Mouse (Mus musculus) hindbrain, embryonic 16.5 days (tissue): Measurements from ENCODE around the gene Pip5k1c. TPM values are rescaled to one million over a fixed set of nuclear protein-coding genes. Genes with fewer than 3 reads are reported as not detected.
A peak's percentile ranks its signal among the peaks of the same experiment; 100 is the strongest.

Source experiments
- ATAC-seq: fragments of 200-750 bp; cut with Nextera tagmentation; 2 replicates; pipeline ENCODE4 v1.8.0; 2017; ENCODE audit warnings: moderate TSS enrichment, moderate library complexity
- H3K27ac ChIP-seq: fragments of 300-500 bp; sonication (generic); 2 replicates; pipeline ENCODE4 v1.5.1; 2014; ENCODE audit warnings: low read depth, mild to moderate bottlenecking, control low read depth, low read length, moderate library complexity
- H3K27me3 ChIP-seq: fragments of 300-500 bp; sonication (generic); replicated peaks from 2 replicates; pipeline ENCODE4 v1.6.1; 2014; ENCODE audit warnings: low read length; ENCODE audit not compliant: control insufficient read depth, insufficient read depth
- H3K36me3 ChIP-seq: fragments of 300-500 bp; sonication (generic); 2 replicates; pipeline ENCODE4 v1.6.1; 2014; ENCODE audit warnings: mild to moderate bottlenecking, low read length, moderate library complexity, mixed read lengths; ENCODE audit not compliant: control insufficient read depth, insufficient read depth
- H3K4me1 ChIP-seq: fragments of 300-500 bp; sonication (generic); 2 replicates; pipeline ENCODE4 v1.6.1; 2014; ENCODE audit warnings: low read depth, low read length; ENCODE audit not compliant: control insufficient read depth, insufficient read depth
- H3K4me2 ChIP-seq: fragments of 300-500 bp; sonication (generic); 2 replicates; pipeline ENCODE4 v1.6.1; 2014; ENCODE audit warnings: mild to moderate bottlenecking, low read length, control low read depth, moderate library complexity
- H3K4me3 ChIP-seq: fragments of 300-500 bp; sonication (generic); 2 replicates; pipeline ENCODE4 v1.5.1; 2014; ENCODE audit warnings: mild to moderate bottlenecking, low read length, control low read depth, moderate library complexity
- H3K9ac ChIP-seq: fragments of 300-500 bp; sonication (generic); 2 replicates; pipeline ENCODE4 v1.6.1; 2014; ENCODE audit warnings: low read depth, mild to moderate bottlenecking, control low read depth, low read length, moderate library complexity
- H3K9me3 ChIP-seq: fragments of 300-500 bp; sonication (generic); 2 replicates; pipeline ENCODE4 v1.6.1; 2014; ENCODE audit warnings: mild to moderate bottlenecking, low read length, moderate library complexity; ENCODE audit not compliant: control insufficient read depth
- WGBS: fragments of 180-500 bp; shearing (Covaris S2); extraction: QIAGEN DNeasy Blood & Tissue Kit; methylation state at CpG from one replicate; pipeline ENCODE4 v1.1.7; 2014; 5-methylcytosine and 5-hydroxymethylcytosine counted together
- microRNA-seq: library from miRNA; unstranded; fragments of <30 nt; microRNA quantifications from one replicate; pipeline ENCODE4, GENCODE M21; 2017
- polyA plus RNA-seq: library from polyadenylated mRNA; unstranded; fragments of >200 nt; fragmentation: Nextera tagmentation; extraction: Ambion mirVana; gene quantifications from 2 replicates; pipeline ENCODE4 v1.2.1, GENCODE M21; 2015

Gene Pip5k1c
- polyA plus RNA-seq, 1 experiment from 2014 or later, result 128 TPM

DNA sequence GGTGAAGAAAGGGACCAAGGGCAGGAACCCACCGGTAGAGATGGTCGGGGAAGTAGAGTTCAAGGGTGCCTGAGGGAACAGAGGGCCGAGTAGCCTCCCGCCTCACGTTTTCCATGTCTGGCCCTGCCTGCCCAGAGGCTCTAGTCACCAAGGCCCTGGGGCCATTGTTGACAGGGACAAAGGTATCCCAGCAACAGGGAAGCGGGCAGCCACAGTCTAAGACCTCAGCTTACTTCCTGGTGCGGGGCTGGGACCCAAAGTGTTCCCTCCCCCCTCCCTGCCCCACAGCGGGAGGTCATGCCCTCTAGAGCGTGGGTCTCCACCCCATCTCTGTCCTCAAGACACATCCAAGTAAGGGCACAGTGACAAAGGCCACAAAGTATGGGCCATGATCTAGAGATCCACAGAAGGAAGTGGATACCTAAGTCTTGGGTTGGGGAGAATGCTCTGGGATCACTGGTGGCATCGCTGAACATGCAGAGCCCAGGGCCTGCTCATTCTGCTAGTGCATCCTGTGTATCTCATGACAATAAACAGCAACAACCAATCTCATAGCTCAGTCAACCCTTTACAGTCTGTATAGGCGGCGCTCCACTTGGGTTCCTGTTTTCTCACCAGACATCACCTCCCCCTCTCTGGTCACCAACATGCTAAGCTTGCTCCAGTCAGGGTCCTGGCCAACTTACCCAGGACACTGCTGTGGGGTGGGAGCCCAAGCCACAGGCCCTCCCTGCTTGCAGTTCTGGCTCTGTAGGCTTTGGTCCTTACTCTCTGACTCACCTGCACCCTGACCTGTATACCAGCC lies 73.1 kb downstream of the Pip5k1c start, which contains the start of gene 4930404N11Rik:
4930404N11Rik (minus strand) TSS at position 145 of the 805 bp plus-strand sequence.
- no peak within 1 kb of the TSS for H3K9ac ChIP-seq
- ATAC-seq, result no peak

DNA sequence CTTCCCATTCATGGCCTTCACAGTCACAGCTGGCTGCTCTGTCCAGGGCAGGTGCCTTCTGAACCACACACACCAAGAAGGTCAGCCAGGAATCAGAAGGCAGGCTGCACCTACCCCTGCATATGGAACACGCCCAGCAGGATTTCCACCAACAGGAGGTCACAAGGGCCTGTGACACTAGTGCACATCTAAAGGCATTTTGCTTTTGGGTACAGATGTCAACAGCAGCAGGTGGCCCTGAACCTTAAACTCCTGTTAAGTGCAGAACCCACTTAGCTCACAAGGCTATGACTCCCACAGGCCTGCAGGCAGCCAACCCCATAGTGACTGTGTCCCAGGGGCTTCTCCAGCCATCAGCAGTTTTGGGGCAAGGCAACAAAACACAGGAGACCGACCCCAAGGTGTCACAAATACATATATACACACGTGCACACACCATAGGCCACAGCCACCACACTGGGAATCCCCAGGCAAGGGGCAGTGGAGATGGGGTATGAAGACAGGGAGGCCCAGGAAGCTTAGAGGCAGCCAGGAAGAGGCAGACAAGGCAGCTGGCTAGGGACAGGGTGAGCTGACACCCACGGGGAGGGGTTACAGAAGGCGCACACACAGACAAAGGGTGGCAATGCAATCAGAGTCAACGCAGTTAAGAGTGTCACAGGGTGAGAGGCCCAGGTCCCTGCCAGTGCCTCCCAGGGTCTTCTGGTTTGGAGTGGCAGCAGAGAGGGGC lies 73.9 kb downstream of the Pip5k1c start:
- Histone ChIP-seq H3K4me2 (no peak overlapping the region), H3K4me1 (peaks cover 10% of the 10 kb centered on the region), H3K36me3 (peaks cover 40% of the 10 kb centered on the region), H3K27ac (no peak overlapping the region), H3K4me3 (no peak overlapping the region), H3K9ac (no peak overlapping the region), H3K9me3 (no peaks in the 10 kb centered on the region), H3K27me3 (peaks cover 10% of the 10 kb centered on the region)
- WGBS, result 78% methylated on average over 5 of the region's 6 CpGs
- no peak for ATAC-seq

More for the DNA sequence above, 73.1 kb downstream of the Pip5k1c start, which contains the start of gene 4930404N11Rik:
- Histone ChIP-seq H3K36me3 (peaks cover 40% of the 10 kb centered on the region), H3K4me2 (peak within 1 kb of the TSS; percentile 50), H3K27ac (no peak within 1 kb of the TSS), H3K9me3 (no peaks in the 10 kb centered on the region), H3K4me1 (peaks cover 10% of the 10 kb centered on the region), H3K27me3 (peaks cover 10% of the 10 kb centered on the region), H3K4me3 (no peak within 1 kb of the TSS)
- 23% methylated on average over 12 of the region's 12 CpGs for WGBS

DNA sequence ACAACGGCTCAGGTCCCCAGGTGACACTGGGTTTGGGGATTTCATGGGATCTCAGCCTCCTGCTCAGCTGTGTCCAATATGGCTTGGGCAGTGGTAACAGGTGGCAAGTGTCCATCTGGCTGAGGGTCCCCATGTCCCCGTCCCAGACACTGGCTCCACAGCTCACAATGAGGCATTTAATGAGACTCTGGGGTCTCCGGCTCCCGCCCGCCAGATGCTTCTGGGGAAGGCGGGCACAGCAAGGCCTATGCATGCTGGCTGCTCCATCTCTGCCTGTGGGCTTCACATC lies 74.4 kb downstream of the Pip5k1c start:
- Histone ChIP-seq H3K9ac (no peak overlapping the region), H3K4me1 (peaks cover 10% of the 10 kb centered on the region), H3K27me3 (peaks cover 8% of the 10 kb centered on the region), H3K4me3 (no peak overlapping the region), H3K4me2 (no peak overlapping the region), H3K36me3 (peaks cover 37% of the 10 kb centered on the region), H3K27ac (no peak overlapping the region), H3K9me3 (no peaks in the 10 kb centered on the region)
- WGBS, result 52% methylated on average over 6 of the region's 6 CpGs
- ATAC-seq, result no peak

Small RNAs within 50 kb of the gene (microRNA-seq; reads per million reads assigned to microRNA genes)
- gene Mir3057, result 8.3 reads per million, percentile 25 among the genes with 10 or more reads in this experiment

Other genes with a start within 250 kb of the Pip5k1c start
- gene Sgta, start 232.8 kb upstream of the Pip5k1c start, polyA plus RNA-seq, result 334 and 346 TPM in 2 replicates
- gene Thop1, start 222.9 kb upstream of the Pip5k1c start, polyA plus RNA-seq, result 49.8 and 53.5 TPM in 2 replicates
- gene Creb3l3, start 194.1 kb upstream of the Pip5k1c start, polyA plus RNA-seq, result 0.24 and 0.32 TPM in 2 replicates
- 236 and 240 TPM in 2 replicates for gene Map2k2, start 187.0 kb upstream of the Pip5k1c start, polyA plus RNA-seq
- 13.3 and 13.6 TPM in 2 replicates for gene Zbtb7a, start 157.7 kb upstream of the Pip5k1c start, polyA plus RNA-seq
- gene Pias4, start 125.0 kb upstream of the Pip5k1c start, polyA plus RNA-seq, result 47.1 and 56.9 TPM in 2 replicates
- gene Eef2, start 116.3 kb upstream of the Pip5k1c start, polyA plus RNA-seq, result 525 and 551 TPM in 2 replicates
- gene Dapk3, start 110.0 kb upstream of the Pip5k1c start, polyA plus RNA-seq, result 49.0 and 58.7 TPM in 2 replicates
- gene 4930442H23Rik, start 109.1 kb upstream of the Pip5k1c start, polyA plus RNA-seq, result not detected in 2 replicates
- 0.09 and 0.24 TPM in 2 replicates for gene Nmrk2, start 90.9 kb upstream of the Pip5k1c start, polyA plus RNA-seq
- 85.0 and 85.6 TPM in 2 replicates for gene Atcay, start 62.1 kb upstream of the Pip5k1c start, polyA plus RNA-seq
- 23.8 and 28.7 TPM in 2 replicates for gene Zfr2, start 59.8 kb upstream of the Pip5k1c start, polyA plus RNA-seq
- gene Matk, start 40.0 kb upstream of the Pip5k1c start, polyA plus RNA-seq, result 60.4 and 72.8 TPM in 2 replicates
- 126 and 137 TPM in 2 replicates for gene Mrpl54, start 26.0 kb upstream of the Pip5k1c start, polyA plus RNA-seq
- gene Apba3, start 26.0 kb upstream of the Pip5k1c start, polyA plus RNA-seq, result 39.2 and 41.8 TPM in 2 replicates
- 5.3 and 6.4 TPM in 2 replicates for gene Tjp3, start 1.4 kb upstream of the Pip5k1c start, polyA plus RNA-seq
- gene Cactin, start 28.1 kb downstream of the Pip5k1c start, polyA plus RNA-seq, result 26.3 and 30.6 TPM in 2 replicates
- gene Tbxa2r, start 35.8 kb downstream of the Pip5k1c start, polyA plus RNA-seq, result 5.4 and 6.3 TPM in 2 replicates
- not detected in 2 replicates for gene Gipc3, start 50.3 kb downstream of the Pip5k1c start, polyA plus RNA-seq
- 31.7 TPM in 2 replicates for gene Hmg20b, start 57.5 kb downstream of the Pip5k1c start, polyA plus RNA-seq
- gene Mfsd12, start 64.5 kb downstream of the Pip5k1c start, polyA plus RNA-seq, result 17.5 and 19.0 TPM in 2 replicates
- 0.49 and 1.1 TPM in 2 replicates for gene 4930404N11Rik, start 72.9 kb downstream of the Pip5k1c start, polyA plus RNA-seq
- gene Fzr1, start 85.6 kb downstream of the Pip5k1c start, polyA plus RNA-seq, result 149 and 156 TPM in 2 replicates
- 99.8 and 108 TPM in 2 replicates for gene Dohh, start 91.5 kb downstream of the Pip5k1c start, polyA plus RNA-seq
- gene Gm48551, start 91.5 kb downstream of the Pip5k1c start, polyA plus RNA-seq, result 7.9 and 9.4 TPM in 2 replicates
- 1.5 and 2.2 TPM in 2 replicates for gene Gm48552, start 96.0 kb downstream of the Pip5k1c start, polyA plus RNA-seq
- gene Smim24, start 100.1 kb downstream of the Pip5k1c start, polyA plus RNA-seq, result 1.6 and 2.3 TPM in 2 replicates
- 24.5 and 34.5 TPM in 2 replicates for gene Nfic, start 162.7 kb downstream of the Pip5k1c start, polyA plus RNA-seq
- gene Celf5, start 189.7 kb downstream of the Pip5k1c start, polyA plus RNA-seq, result 60.1 and 63.6 TPM in 2 replicates
- 68.9 and 82.7 TPM in 2 replicates for gene Ncln, start 203.4 kb downstream of the Pip5k1c start, polyA plus RNA-seq
- 0.65 and 0.79 TPM in 2 replicates for gene S1pr4, start 207.2 kb downstream of the Pip5k1c start, polyA plus RNA-seq
- 0.81 and 1.1 TPM in 2 replicates for gene Gna15, start 231.3 kb downstream of the Pip5k1c start, polyA plus RNA-seq